In genomic region chr14:24530228-24530627, GRCm38 (mm10) we compare ENCODE assay signal across 8 mouse cellular contexts. TPM values are rescaled to one million over a fixed set of nuclear protein-coding genes. Genes with fewer than 3 reads are reported as not detected.
DNase-seq lines count a peak whose midpoint lies in the region; ATAC-seq and TF ChIP-seq lines count a peak whose summit lies in the region.

No protein-coding gene starts in this region.

- no peak for TF ChIP-seq CTCF in forebrain, postnatal 0 days (IDR thresholded peaks at IDR 0.05; ENCODE audit: low read depth)

- H3K27ac ChIP-seq in lung, embryonic 16.5 days (ENCODE audit: low read length): no peak overlapping the region
- H3K27ac ChIP-seq in forebrain, postnatal 0 days (ENCODE audit: low read depth, low read length): no peak overlapping the region
- H3K27ac ChIP-seq in stomach, embryonic 16.5 days (ENCODE audit: low read length): no peak overlapping the region

- 17% methylated on average over 6 of the region's 6 CpGs for WGBS in lung, embryonic 16.5 days
- WGBS in forebrain, postnatal 0 days: 3% methylated on average over 6 of the region's 6 CpGs
- 5% methylated on average over 6 of the region's 6 CpGs for WGBS in stomach, embryonic 16.5 days

- no peak overlapping the region for H3K4me2 ChIP-seq in lung, embryonic 16.5 days (ENCODE audit: low read depth, low read length)
- H3K4me2 ChIP-seq in forebrain, postnatal 0 days (ENCODE audit: low read depth): no peak overlapping the region
- no peak overlapping the region for H3K4me2 ChIP-seq in stomach, embryonic 16.5 days (ENCODE audit: low read depth, low read length)

- DNase-seq in lung, postnatal 4 days: no peak
- no peak for DNase-seq in forebrain, postnatal 0 days
- peak; percentile 34 for DNase-seq in liver
- no peak for DNase-seq in cerebellum, postnatal 4 days (ENCODE audit: low spot score in 2 of 2)
- DNase-seq in cerebellum, adult 8-10 months: no peak

- H3K9me3 ChIP-seq in lung, embryonic 16.5 days (ENCODE audit: control insufficient read depth, low read length): no peaks in the 10 kb centered on the region
- no peaks in the 10 kb centered on the region for H3K9me3 ChIP-seq in forebrain, postnatal 0 days (ENCODE audit: low read length)
- no peaks in the 10 kb centered on the region for H3K9me3 ChIP-seq in stomach, embryonic 16.5 days (replicated peaks; ENCODE audit: control insufficient read depth, low read length)

- H3K36me3 ChIP-seq in lung, embryonic 16.5 days (ENCODE audit: control insufficient read depth, insufficient read depth, low read length): no peaks in the 10 kb centered on the region
- no peaks in the 10 kb centered on the region for H3K36me3 ChIP-seq in forebrain, postnatal 0 days (ENCODE audit: insufficient read depth)
- H3K36me3 ChIP-seq in stomach, embryonic 16.5 days (ENCODE audit: control insufficient read depth, insufficient read depth, low read length): no peaks in the 10 kb centered on the region

- no peaks in the 10 kb centered on the region for H3K27me3 ChIP-seq in lung, embryonic 16.5 days (ENCODE audit: control insufficient read depth, insufficient read depth, low read depth, low read length)
- H3K27me3 ChIP-seq in forebrain, postnatal 0 days (ENCODE audit: insufficient read depth, low read length): no peaks in the 10 kb centered on the region
- H3K27me3 ChIP-seq in stomach, embryonic 16.5 days (ENCODE audit: control insufficient read depth, insufficient read depth, low read length): no peaks in the 10 kb centered on the region

- no peaks in the 10 kb centered on the region; the same call in 1 of the 2 replicates for H3K4me1 ChIP-seq in lung, embryonic 16.5 days (replicated peaks; ENCODE audit: control insufficient read depth, insufficient read depth, low read length)
- peaks cover 15% of the 10 kb centered on the region; the same call in 1 of the 2 replicates for H3K4me1 ChIP-seq in forebrain, postnatal 0 days (ENCODE audit: insufficient read depth)
- peaks cover 12% of the 10 kb centered on the region for H3K4me1 ChIP-seq in stomach, embryonic 16.5 days (ENCODE audit: control insufficient read depth, insufficient read depth, low read length)

- H3K9ac ChIP-seq in lung, embryonic 16.5 days (ENCODE audit: low read length): no peak overlapping the region
- no peak overlapping the region for H3K9ac ChIP-seq in forebrain, postnatal 0 days
- no peak overlapping the region for H3K9ac ChIP-seq in stomach, embryonic 16.5 days (ENCODE audit: low read length)

- H3K4me3 ChIP-seq in lung, embryonic 16.5 days (ENCODE audit: low read length): no peak overlapping the region
- H3K4me3 ChIP-seq in forebrain, postnatal 0 days (ENCODE audit: low read depth, low read length): no peak overlapping the region
- H3K4me3 ChIP-seq in stomach, embryonic 16.5 days (replicated peaks; ENCODE audit: low read length): no peak overlapping the region

- ATAC-seq in lung, embryonic 16.5 days (ENCODE audit: low read depth): peak; percentile 79; the same call in 1 of the 2 replicates
- ATAC-seq in forebrain, postnatal 0 days: peak; percentile 43; the same call in 1 of the 2 replicates
- ATAC-seq in stomach, embryonic 16.5 days (ENCODE audit: insufficient read depth, low FRiP score): peak; percentile 74; the same call in 1 of the 2 replicates
- ATAC-seq in megakaryocyte progenitor cell, adult 5-6 weeks (replicated peaks; ENCODE audit: poor library complexity): no peak

RNA-seq across cellular contexts. Expression of gene Rps24, which starts 43.3 kb away (rescaled TPM):
- 792 and 827 TPM in 2 replicates for polyA plus RNA-seq in lung, embryonic 16.5 days (2015; fragmentation: Nextera tagmentation; extraction: Ambion mirVana)
- total RNA-seq in forebrain, postnatal 0 days (2014; rRNA removed): 1,310 and 1,631 TPM in 2 replicates
- 795 and 979 TPM in 2 replicates for polyA plus RNA-seq in forebrain, postnatal 0 days (2015; fragmentation: Nextera tagmentation; extraction: Ambion mirVana)
- 701 and 860 TPM in 2 replicates for polyA plus RNA-seq in stomach, embryonic 16.5 days (2015; fragmentation: Nextera tagmentation; extraction: Ambion mirVana)
- 4,931 and 5,478 TPM in 2 replicates for total RNA-seq in megakaryocyte progenitor cell, adult 5-6 weeks (2015)
- total RNA-seq in megakaryocyte progenitor cell, adult 5-6 weeks (2017): 4,866 and 6,009 TPM in 2 replicates

RNA-seq across cellular contexts. Expression of gene Polr3a, which starts 43.4 kb away (rescaled TPM):
- polyA plus RNA-seq in lung, embryonic 16.5 days (2015; fragmentation: Nextera tagmentation; extraction: Ambion mirVana): 16.8 and 17.9 TPM in 2 replicates
- 19.5 and 29.9 TPM in 2 replicates for total RNA-seq in forebrain, postnatal 0 days (2014; rRNA removed)
- polyA plus RNA-seq in forebrain, postnatal 0 days (2015; fragmentation: Nextera tagmentation; extraction: Ambion mirVana): 8.1 and 13.4 TPM in 2 replicates
- polyA plus RNA-seq in stomach, embryonic 16.5 days (2015; fragmentation: Nextera tagmentation; extraction: Ambion mirVana): 14.9 and 16.9 TPM in 2 replicates
- 16.4 and 23.6 TPM in 2 replicates for total RNA-seq in megakaryocyte progenitor cell, adult 5-6 weeks (2015)
- 11.4 and 16.3 TPM in 2 replicates for total RNA-seq in megakaryocyte progenitor cell, adult 5-6 weeks (2017)
